Mouse (Mus musculus): ENCODE data around the gene Myt1l. TPM values are rescaled to one million over a fixed set of nuclear protein-coding genes. Genes with fewer than 3 reads are reported as not detected.

The Myt1l gene
- polyA plus RNA-seq, 1 experiment from 2014 or later, result not detected

- DNase-seq (ENCODE audit: low spot score) (no peak), ATAC-seq (no peak)
- H3K4me2 ChIP-seq (replicated peaks; ENCODE audit: low read depth, low read length), result no peak overlapping the region
- H3K27ac ChIP-seq (ENCODE audit: low read length), result no peak overlapping the region
- H3K4me3 ChIP-seq (ENCODE audit: low read depth, low read length), result no peak overlapping the region
- 74% methylated on average over 11 of the region's 11 CpGs for WGBS
- H3K9ac ChIP-seq (replicated peaks; ENCODE audit: low read depth), result no peak overlapping the region
- no peaks in the 10 kb centered on the region for H3K27me3 ChIP-seq (replicated peaks; ENCODE audit: insufficient read depth, low read length)
- H3K9me3 ChIP-seq (ENCODE audit: low read length), result no peaks in the 10 kb centered on the region
- H3K36me3 ChIP-seq (ENCODE audit: insufficient read depth, low read length), result no peaks in the 10 kb centered on the region
- no peaks in the 10 kb centered on the region for H3K4me1 ChIP-seq (ENCODE audit: insufficient read depth, low read depth, low read length)
- no peak for TF ChIP-seq EP300 (IDR thresholded peaks at IDR 0.05)
- no peak for TF ChIP-seq CTCF (IDR thresholded peaks at IDR 0.05)
Observed at GRCm38 (mm10) chr12:29921481-29921880, 393.3 kb downstream of the Myt1l start.

- ATAC-seq (peak; percentile 33; the same call in 1 of the 2 replicates), DNase-seq (ENCODE audit: low spot score) (peak; percentile 56)
- Histone ChIP-seq H3K9ac (replicated peaks; ENCODE audit: low read depth) (no peak overlapping the region), H3K4me2 (replicated peaks; ENCODE audit: low read depth, low read length) (no peak overlapping the region), H3K4me1 (ENCODE audit: insufficient read depth, low read depth, low read length) (no peaks in the 10 kb centered on the region), H3K36me3 (ENCODE audit: insufficient read depth, low read length) (no peaks in the 10 kb centered on the region), H3K4me3 (ENCODE audit: low read depth, low read length) (no peak overlapping the region), H3K27me3 (replicated peaks; ENCODE audit: insufficient read depth, low read length) (no peaks in the 10 kb centered on the region), H3K27ac (ENCODE audit: low read length) (no peak overlapping the region), H3K9me3 (ENCODE audit: low read length) (no peaks in the 10 kb centered on the region)
- TF ChIP-seq CTCF (IDR thresholded peaks at IDR 0.05), result peak; percentile 89
- TF ChIP-seq EP300 (IDR thresholded peaks at IDR 0.05), result no peak
- WGBS, result 37% methylated on average over 3 of the region's 3 CpGs
Observed at GRCm38 (mm10) chr12:29926896-29927295, 398.7 kb downstream of the Myt1l start.

- H3K36me3 ChIP-seq (ENCODE audit: insufficient read depth, low read length), result no peaks in the 10 kb centered on the region
- TF ChIP-seq EP300 (IDR thresholded peaks at IDR 0.05) (no peak), CTCF (IDR thresholded peaks at IDR 0.05) (no peak)
- H3K9me3 ChIP-seq (ENCODE audit: low read length), result no peaks in the 10 kb centered on the region
- no peak overlapping the region for H3K27ac ChIP-seq (ENCODE audit: low read length)
- H3K9ac ChIP-seq (replicated peaks; ENCODE audit: low read depth), result no peak overlapping the region
- ATAC-seq, result no peak
- H3K27me3 ChIP-seq (replicated peaks; ENCODE audit: insufficient read depth, low read length), result no peaks in the 10 kb centered on the region
- no peaks in the 10 kb centered on the region for H3K4me1 ChIP-seq (ENCODE audit: insufficient read depth, low read depth, low read length)
- H3K4me3 ChIP-seq (ENCODE audit: low read depth, low read length), result no peak overlapping the region
- 67% methylated on average over 1 of the region's 1 CpGs for WGBS
- no peak overlapping the region for H3K4me2 ChIP-seq (replicated peaks; ENCODE audit: low read depth, low read length)
- no peak for DNase-seq (ENCODE audit: low spot score)
Observed at GRCm38 (mm10) chr12:29930591-29930990, 402.4 kb downstream of the Myt1l start.

GRCm38 (mm10) chr12:29932951-29933350 lies 404.8 kb downstream of the Myt1l start:
- Histone ChIP-seq H3K4me1 (ENCODE audit: insufficient read depth, low read depth, low read length) (peaks cover 5% of the 10 kb centered on the region; the same call in 1 of the 2 replicates), H3K4me2 (replicated peaks; ENCODE audit: low read depth, low read length) (no peak overlapping the region), H3K9ac (replicated peaks; ENCODE audit: low read depth) (no peak overlapping the region), H3K4me3 (ENCODE audit: low read depth, low read length) (no peak overlapping the region), H3K27ac (ENCODE audit: low read length) (no peak overlapping the region), H3K27me3 (replicated peaks; ENCODE audit: insufficient read depth, low read length) (no peaks in the 10 kb centered on the region), H3K9me3 (ENCODE audit: low read length) (no peaks in the 10 kb centered on the region), H3K36me3 (ENCODE audit: insufficient read depth, low read length) (no peaks in the 10 kb centered on the region)
- ATAC-seq (no peak), DNase-seq (ENCODE audit: low spot score) (no peak)
- whole genome bisulfite sequencing, result 88% methylated on average over 1 of the region's 1 CpGs
- TF ChIP-seq EP300 (IDR thresholded peaks at IDR 0.05) (no peak), CTCF (IDR thresholded peaks at IDR 0.05) (peak; percentile 9; the same call in 1 of the 2 replicates)

GRCm38 (mm10) chr12:29933501-29933900 lies 405.3 kb downstream of the Myt1l start:
- Histone ChIP-seq H3K9me3 (ENCODE audit: low read length) (no peaks in the 10 kb centered on the region), H3K27ac (ENCODE audit: low read length) (no peak overlapping the region), H3K4me1 (ENCODE audit: insufficient read depth, low read depth, low read length) (peaks cover 5% of the 10 kb centered on the region; the same call in 1 of the 2 replicates), H3K9ac (replicated peaks; ENCODE audit: low read depth) (no peak overlapping the region), H3K27me3 (replicated peaks; ENCODE audit: insufficient read depth, low read length) (no peaks in the 10 kb centered on the region), H3K4me3 (ENCODE audit: low read depth, low read length) (no peak overlapping the region), H3K4me2 (replicated peaks; ENCODE audit: low read depth, low read length) (no peak overlapping the region), H3K36me3 (ENCODE audit: insufficient read depth, low read length) (no peaks in the 10 kb centered on the region)
- 42% methylated on average over 2 of the region's 2 CpGs for WGBS
- DNase-seq (ENCODE audit: low spot score), result no peak
- no peak for TF ChIP-seq CTCF (IDR thresholded peaks at IDR 0.05)
- no peak for TF ChIP-seq EP300 (IDR thresholded peaks at IDR 0.05)
- no peak for ATAC-seq

GRCm38 (mm10) chr12:29934120-29934581 lies 406.0 kb downstream of the Myt1l start:
- Histone ChIP-seq H3K4me2 (replicated peaks; ENCODE audit: low read depth, low read length) (no peak overlapping the region), H3K9ac (replicated peaks; ENCODE audit: low read depth) (no peak overlapping the region), H3K4me1 (ENCODE audit: insufficient read depth, low read depth, low read length) (peaks cover 5% of the 10 kb centered on the region; the same call in 1 of the 2 replicates), H3K36me3 (ENCODE audit: insufficient read depth, low read length) (no peaks in the 10 kb centered on the region), H3K27ac (ENCODE audit: low read length) (no peak overlapping the region), H3K4me3 (ENCODE audit: low read depth, low read length) (no peak overlapping the region), H3K27me3 (replicated peaks; ENCODE audit: insufficient read depth, low read length) (no peaks in the 10 kb centered on the region), H3K9me3 (ENCODE audit: low read length) (no peaks in the 10 kb centered on the region)
- DNase-seq (ENCODE audit: low spot score), result no peak
- WGBS, result 54% methylated on average over 8 of the region's 8 CpGs
- TF ChIP-seq EP300 (IDR thresholded peaks at IDR 0.05) (no peak), CTCF (IDR thresholded peaks at IDR 0.05) (no peak)
- no peak for ATAC-seq

- TF ChIP-seq EP300 (IDR thresholded peaks at IDR 0.05) (no peak), CTCF (IDR thresholded peaks at IDR 0.05) (no peak)
- H3K36me3 ChIP-seq (ENCODE audit: insufficient read depth, low read length), result no peaks in the 10 kb centered on the region
- 53% methylated on average over 8 of the region's 8 CpGs for WGBS
Observed at GRCm38 (mm10) chr12:29937308-29937707, 409.1 kb downstream of the Myt1l start, which contains the start of gene Pxdn. TSS of gene Pxdn (plus strand) at chr12:29937608.

More at GRCm38 (mm10) chr12:29937308-29937707, 409.1 kb downstream of the Myt1l start, which contains the start of gene Pxdn:
- Histone ChIP-seq H3K9ac (replicated peaks; ENCODE audit: low read depth) (peak within 1 kb of the TSS; percentile 54), H3K9me3 (ENCODE audit: low read length) (no peaks in the 10 kb centered on the region), H3K27me3 (replicated peaks; ENCODE audit: insufficient read depth, low read length) (no peaks in the 10 kb centered on the region), H3K4me2 (replicated peaks; ENCODE audit: low read depth, low read length) (peak within 1 kb of the TSS; percentile 90), H3K4me1 (ENCODE audit: insufficient read depth, low read depth, low read length) (peaks cover 12% of the 10 kb centered on the region; the same call in 1 of the 2 replicates), H3K27ac (ENCODE audit: low read length) (peak within 1 kb of the TSS; percentile 70), H3K4me3 (ENCODE audit: low read depth, low read length) (peak within 1 kb of the TSS; percentile 69)
- ATAC-seq (no peak), DNase-seq (ENCODE audit: low spot score) (no peak)

All from lung, postnatal 0 days (tissue).